Mouse (Mus musculus): ENCODE measurements around the gene Pcnx2.

- TF ChIP-seq E2F4 (IDR thresholded peaks at IDR 0.05; ENCODE audit: insufficient read depth) (no peak), POLR2A (IDR thresholded peaks at IDR 0.05; ENCODE audit: insufficient read length, low read depth) (no peak), TCF12 (IDR thresholded peaks at IDR 0.05; ENCODE audit: insufficient read depth, poor library complexity, severe bottlenecking) (no peak), CEBPB (IDR thresholded peaks at IDR 0.05; ENCODE audit: insufficient read depth, poor library complexity, severe bottlenecking) (no peak), USF1 (IDR thresholded peaks at IDR 0.05; ENCODE audit: low read depth) (no peak), MYOG (IDR thresholded peaks at IDR 0.05; ENCODE audit: control insufficient read depth in 1 of 3, insufficient read depth in 1 of 3, insufficient read length in 2 of 3, low read depth in 2 of 3) (no peak)
These were observed 116.0 kb downstream of the Pcnx2 start for GRCm38 (mm10) chr8:125782161-125782560.

Measured in myocyte (in vitro differentiated cells).